Mouse (Mus musculus) gonadal fat pad, adult 2 months (tissue): ENCODE data around the gene Ccdc182. TPM values are rescaled to one million over a fixed set of nuclear protein-coding genes. Genes with fewer than 3 reads are reported as not detected.

Experiments used
- DNase-seq: peaks from one replicate; pipeline ENCODE4 v3.0.0-alpha.2; 2012; ENCODE audit warnings: low read depth
- polyA plus RNA-seq: library from polyadenylated mRNA; depleted of rRNA; stranded (reverse); fragments of >200 nt; gene quantifications from 2 replicates; pipeline ENCODE4 v1.2.3, GENCODE M21; 2012; rRNA removed

Gene Ccdc182
- polyA plus RNA-seq, 1 experiment: not detected

DNA sequence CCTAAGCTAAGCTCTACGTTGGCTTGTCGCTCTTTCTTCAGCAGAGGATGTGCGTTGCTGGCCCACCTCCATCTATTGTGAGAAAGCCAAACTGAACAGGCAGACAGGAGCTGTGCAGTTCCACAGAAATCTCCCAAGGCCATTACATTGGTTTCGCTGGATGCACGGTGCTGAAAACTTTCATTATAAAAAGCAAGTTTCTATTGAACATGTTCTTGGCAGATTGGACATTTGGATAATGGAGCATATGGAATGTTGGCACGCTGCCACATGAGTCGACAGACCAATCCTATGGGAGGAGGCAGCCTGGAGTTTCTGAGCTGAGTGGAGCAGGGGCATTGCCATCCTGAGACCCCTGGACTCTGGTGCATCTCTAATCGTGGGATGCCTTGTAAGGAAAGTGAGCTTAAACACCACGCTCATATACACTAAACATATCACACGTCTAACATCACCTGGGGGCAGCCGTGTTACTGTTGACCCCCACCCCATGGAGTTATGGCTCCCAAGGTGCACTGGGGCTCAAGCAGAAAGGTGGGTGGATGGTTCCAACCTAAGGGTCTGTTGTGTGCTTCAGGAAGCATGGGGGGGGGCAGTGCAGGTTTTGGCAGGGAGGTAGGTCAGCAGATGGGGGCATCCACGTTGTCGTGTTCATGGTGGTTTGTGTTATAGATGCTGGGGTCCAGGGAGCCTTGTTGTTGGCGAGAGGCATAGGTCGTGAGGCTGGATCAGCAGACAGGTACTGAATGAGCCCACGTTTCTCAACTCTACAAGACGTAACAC is 35.1 kb downstream of the Ccdc182 start:
- no peak for DNase-seq

- DNase-seq: no peak
Measured at GRCm38 (mm10) chr11:88330799-88331198, 36.9 kb downstream of the Ccdc182 start.

- DNase-seq: no peak
Measured at GRCm38 (mm10) chr11:88331722-88332121, 37.9 kb downstream of the Ccdc182 start.

DNA sequence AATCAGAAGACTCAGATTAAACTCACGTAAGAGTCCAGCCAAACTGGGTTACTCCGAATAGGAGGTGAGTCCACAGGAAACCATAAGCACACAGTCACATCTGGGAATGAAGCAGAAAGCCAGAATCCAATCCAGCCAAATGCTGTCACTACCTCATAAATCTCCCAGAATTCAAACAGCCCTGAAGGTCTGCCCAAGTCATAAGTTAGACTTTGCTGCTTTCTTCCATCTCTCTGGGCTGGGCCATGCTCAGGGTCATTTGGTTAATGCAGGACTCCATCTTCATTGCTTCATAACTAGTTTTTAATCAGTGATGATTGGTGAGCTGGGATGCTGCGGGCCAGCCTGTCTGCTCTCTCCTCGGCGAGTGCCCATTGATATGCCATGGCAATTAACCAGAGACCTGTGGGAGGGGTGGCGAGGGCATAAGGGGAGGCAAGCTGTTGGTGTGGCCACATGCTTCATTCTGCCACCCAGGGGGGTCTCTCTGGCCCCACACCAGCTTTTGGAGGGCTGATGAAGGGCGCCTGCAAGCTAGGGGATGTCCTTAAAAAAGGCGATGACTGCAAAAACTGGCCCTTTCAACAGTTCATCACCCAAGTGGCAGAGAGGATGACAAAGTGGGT is 38.6 kb downstream of the Ccdc182 start:
- DNase-seq: no peak

DNA sequence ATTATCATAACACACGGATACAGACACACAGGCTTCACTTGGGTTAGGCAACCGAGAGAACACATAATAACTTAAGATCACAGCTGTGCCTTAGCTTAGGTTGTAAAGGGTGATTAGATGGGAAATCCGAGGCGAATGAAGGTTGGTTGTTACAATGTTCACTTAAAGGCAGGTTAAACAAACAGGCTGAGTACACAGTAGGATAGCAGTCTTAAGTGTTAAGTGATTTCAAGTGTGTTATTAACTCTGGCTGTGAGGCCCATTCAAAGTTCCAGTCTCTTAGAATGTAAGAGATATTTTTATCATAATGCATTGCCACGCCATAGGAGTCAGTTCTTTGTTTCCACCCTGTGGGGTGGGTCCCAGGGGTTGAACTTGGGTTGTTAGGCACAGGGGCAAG is 41.0 kb downstream of the Ccdc182 start:
- no peak for DNase-seq

- DNase-seq: no peak
Measured at GRCm38 (mm10) chr11:88337926-88338325, 44.1 kb downstream of the Ccdc182 start.

Other genes with a start within 250 kb of the Ccdc182 start
- gene Srsf1, start 246.7 kb upstream of the Ccdc182 start, polyA plus RNA-seq: 96.0 and 122 TPM in 2 replicates
- gene Vezf1, start 225.8 kb upstream of the Ccdc182 start, polyA plus RNA-seq: 19.6 and 24.4 TPM in 2 replicates
- gene Cuedc1, start 196.0 kb upstream of the Ccdc182 start, polyA plus RNA-seq: 51.2 and 52.3 TPM in 2 replicates
- 35.9 and 41.3 TPM in 2 replicates for gene Mrps23, start 89.7 kb upstream of the Ccdc182 start, polyA plus RNA-seq